Mouse (Mus musculus) spleen, postnatal 36 days (tissue): ENCODE measurements around the gene Gap43.
"Not testable (repeated sequence)": the region's sequence is repeated elsewhere in the genome, so short reads cannot be mapped to it uniquely, and the experiment has no call there.

Experiments used
- DNase-seq, 2 experiments: peaks; one replicate each; pipeline ENCODE4 v3.0.0; 2022; ENCODE audit warnings: low spot score in 2 of 2, mixed read lengths in 1 of 2

The Gap43 gene

DNA sequence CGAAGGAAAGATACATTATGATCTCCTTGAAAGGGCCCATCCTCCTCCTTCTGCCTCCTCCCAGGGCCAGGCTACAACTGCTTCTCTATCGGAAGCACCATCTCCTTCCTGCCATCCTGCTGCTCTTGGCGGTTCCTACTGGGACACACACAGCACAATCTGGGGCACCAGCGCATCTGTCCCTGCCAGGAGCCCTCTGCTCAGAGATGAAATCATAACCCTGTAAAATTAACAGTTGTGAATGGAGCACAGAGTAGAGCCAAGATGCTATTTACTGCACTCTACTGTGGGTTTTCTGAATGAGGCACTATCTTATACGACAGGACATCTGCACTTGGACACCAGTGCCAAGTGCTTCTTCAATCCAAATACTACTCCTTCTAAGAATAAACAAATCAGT is 46.0 kb downstream of the Gap43 start:
- DNase-seq: no peak

DNA sequence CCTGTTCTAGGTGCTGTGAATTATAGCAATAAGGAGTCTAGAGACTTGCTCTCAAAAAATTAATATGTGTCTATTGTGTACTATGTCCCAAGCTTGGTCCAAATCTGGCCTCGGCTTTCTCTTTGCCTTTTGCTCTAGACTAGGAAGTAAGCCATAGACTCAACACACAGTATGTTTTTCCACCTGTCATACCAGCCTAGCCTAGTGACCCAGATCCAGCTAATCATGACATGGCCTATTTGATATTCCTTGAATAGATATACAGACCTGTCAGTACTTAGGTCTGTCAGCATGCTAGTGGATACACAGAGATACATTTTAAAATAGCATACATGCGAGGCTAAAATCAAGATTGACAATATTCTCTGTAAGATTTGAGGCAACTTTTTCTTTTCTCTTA is 46.4 kb downstream of the Gap43 start:
- DNase-seq: no peak

DNA sequence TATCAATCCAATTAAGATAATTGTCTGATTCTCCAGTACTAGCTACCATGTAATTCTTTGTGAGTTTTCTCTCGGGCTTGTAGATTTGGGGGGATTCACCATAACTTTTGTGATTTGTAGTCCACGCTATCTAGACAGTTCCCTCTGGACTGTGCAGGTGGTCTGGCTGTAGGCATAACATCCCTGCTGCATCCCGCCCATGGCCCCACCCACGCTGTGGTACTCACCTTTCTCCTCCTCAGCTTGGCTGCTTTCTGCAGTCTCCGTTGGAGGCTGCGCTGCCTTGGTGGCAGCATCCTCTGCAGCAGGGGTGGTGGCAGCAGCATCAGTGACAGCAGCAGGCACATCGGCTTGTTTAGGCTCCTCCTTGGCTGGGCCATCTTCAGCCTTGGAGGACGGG is 48.9 kb downstream of the Gap43 start:
- DNase-seq: no peak

DNA sequence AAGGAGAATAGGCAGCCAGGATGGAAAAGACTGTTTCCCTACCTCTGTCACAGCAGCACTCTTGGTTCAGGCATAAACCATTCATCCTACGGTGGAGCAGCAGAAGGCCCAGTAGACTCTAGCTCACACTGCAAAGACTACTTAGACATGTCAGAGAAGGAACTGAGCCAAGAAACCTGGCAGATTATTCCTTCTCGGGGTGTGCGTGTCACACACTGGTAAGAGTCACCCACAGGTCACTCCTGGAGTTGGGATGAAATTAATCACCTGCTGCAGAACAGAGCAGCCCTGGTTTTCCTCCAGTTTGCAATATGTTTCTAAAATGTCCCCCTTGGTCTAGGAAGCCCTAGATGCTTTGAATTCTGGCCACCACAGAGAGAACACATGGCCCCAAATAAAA is 56.4 kb downstream of the Gap43 start:
- no peak for DNase-seq

DNA sequence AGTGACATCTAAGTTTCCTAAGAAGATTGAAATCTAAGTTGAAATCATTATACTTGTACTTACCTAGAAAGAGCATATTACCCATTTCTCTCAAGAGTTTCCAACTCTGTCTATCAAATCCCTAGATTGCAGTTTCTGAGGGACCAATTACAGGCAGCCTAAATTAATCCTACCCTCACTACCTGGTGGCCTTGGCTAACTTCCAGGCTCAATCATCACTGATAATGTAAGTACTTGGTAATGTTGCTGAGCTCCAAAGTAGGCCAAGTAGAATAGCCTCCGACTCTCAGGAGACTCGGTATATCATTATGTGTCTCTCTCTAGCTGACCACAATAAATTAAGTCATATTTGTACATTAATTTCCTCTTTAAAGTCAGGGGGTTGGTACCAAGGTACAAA is 62.7 kb downstream of the Gap43 start:
- DNase-seq: no peak

DNA sequence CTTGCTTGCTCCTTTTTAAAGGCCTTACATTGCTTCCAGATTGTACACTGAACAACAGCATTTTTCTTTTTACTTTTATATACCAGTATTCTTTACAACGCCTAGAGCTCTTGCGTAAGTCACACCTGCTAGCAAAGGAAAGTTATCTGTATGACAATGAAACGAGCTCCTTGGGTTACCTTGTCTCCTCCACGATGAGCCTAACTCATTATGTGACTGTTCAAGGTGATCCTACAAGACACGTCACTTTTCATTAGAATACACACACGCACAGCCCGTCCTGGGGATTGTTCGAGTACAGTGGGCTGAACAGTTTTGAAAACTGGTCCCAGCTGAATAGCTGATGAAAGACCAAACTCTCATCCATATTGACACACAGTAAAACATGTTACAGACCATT is 63.2 kb downstream of the Gap43 start:
- DNase-seq: no peak

DNA sequence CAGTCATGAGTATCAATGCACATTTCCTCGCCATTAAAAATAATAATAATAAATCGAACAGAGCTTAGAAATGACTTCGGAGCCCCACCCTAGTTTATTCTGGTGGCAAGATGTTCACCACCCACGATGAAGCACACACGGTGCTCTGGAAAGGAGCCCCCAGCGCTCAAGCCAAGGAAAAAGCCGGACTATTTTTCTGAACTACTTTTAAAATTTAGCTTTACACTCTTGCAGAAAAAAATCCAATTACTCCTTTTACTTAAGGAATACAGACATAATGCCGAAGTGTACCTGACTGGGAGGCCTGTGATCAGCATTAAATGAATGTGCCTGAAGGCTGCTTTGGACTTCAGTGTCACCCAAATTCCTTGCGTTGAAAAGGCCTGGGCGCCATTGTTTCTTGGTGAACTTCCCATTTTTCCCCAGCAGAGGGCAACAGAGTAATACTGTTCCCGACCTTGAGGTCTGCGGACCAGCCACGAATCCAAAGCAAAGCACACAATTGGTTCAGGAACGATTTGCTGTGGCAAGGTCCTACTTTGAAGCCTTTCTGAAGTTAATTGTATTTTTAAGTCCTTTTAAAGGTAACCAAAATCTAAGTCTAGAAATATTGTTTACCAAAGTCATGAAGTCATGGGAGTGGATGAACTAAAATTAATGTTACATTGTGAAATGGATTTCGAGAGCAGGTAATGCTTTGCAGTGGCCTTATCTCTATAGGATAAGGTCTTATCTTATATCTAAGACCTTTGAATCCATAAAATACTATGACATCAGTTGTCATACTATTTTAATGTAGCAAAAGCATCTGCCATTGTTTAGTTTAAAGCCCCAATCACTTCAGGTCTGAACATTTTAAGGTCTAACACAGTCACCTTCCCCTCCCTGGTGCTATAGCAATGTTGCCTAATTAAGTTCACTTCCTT is 64.0 kb downstream of the Gap43 start:
- peak; percentile 7 for DNase-seq

DNA sequence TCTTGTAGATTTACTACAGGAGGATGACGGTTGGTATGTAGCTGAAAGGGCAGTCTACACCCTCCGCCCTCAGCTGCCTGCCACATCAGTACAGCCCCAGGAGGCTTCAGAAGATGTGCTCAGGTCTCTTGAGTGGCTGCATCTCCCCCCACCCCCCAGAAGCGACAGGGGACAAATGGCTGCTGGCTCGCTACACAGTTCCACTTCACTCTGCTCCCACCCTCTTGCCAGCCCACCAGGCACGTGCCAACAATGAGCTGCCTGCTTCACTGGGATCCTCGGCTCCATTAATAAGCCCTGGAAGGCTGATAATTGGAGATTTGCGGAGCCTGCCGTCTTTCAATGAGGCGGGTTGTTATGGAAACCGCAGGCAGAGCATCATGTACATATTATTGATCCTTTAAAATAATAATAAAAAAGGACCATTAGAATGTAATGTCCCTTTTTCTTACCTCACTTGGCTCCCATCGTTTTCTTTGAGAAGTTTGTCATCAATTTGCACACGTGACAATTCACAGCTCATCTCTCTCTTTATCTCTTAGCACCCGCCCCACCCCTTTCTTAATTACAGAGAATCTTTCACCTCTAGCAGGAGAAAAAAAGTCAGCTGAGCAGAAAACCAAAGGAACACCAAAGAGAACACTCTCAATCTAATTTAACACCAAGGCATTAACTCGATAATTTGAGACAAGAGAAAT is 64.8 kb downstream of the Gap43 start:
- no peak for DNase-seq

DNA sequence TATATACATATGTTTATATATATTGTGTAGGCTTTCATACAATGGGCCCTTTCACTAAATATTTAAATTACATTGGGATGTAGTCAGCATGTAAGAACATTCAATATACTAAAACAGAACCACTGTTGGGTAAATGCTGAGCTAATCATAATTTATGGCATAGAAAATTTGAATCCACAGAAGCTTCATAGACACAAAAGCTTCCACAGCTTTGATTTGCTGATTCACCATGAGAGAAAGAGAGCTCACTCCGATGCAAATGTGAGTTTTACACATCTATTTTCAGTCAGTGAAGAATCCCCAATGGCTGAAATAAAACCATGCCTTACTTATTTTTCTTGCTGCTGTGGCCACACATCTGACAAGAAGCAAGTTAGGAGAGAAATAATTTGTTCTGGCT is 69.2 kb downstream of the Gap43 start:
- no peak for DNase-seq

DNA sequence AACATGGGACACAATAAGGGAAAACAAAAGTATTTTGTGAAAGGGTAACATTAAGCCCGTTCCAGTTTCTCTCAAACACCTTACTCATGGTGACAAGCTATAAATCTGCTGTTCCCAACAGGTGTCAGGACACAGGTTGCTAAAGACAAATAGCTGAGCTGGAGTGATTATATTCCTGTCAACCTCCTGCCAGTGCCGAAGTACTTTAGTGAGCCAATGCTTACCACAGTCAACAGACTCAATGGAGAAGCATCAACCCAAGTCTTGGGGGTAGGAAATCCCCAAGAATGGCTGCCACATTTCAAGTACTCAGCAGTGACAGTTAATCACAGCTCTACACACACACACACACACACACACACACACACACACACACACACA is 70.9 kb downstream of the Gap43 start:
- DNase-seq: no peak

DNA sequence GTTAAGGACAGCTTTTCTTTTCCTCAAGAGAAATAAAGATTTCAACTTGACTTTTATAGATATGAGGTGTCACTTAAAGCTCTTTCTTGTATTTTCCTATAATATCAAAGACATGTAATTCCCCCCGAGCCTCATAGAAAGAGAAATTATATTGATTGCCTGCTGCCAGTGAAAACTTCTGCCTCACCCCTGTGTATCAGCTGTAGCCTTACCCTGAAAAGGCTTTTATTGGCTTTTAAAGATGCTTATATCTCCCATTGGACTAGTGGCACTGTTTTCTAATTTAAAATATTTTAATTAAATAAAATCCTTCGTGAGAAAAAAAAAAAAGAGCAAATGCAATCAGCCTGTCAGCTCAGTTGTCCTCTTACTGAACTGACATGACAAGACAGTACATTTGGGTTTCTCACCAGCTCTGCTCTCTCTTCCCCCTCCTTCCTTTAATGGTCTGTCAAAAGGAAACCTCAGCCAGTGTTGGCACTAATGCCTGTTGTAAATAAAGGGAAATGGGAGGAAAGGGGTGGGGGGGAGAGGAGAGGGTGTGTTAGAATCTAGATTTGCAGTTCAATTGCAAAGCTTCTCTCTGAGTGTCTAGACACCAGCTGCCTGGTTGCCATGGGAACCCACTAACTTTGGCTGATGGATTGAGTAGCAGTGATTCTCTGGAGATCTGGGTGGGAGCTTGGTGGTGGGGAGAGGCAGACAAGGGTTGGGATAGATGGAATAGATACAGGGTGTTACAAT is 71.4 kb downstream of the Gap43 start:
- DNase-seq: no peak

DNA sequence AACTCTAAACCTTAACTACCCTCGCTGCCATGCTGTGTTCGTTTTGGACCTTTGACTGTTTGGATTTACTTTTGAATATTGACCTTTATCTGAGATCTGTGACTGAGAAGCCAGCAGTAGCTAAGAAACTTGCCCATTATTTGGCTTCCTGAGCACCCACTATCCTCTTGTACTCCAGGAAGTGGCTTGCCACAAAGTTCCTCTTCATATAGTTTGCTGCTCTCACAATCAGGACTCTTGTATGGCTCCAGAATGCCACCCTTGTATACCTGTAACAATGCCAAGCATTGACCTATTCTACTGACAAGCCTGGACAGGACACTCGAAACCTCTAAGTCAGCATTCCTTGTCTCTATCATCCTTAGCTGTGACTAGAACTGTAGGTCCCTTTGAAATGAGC is 75.3 kb downstream of the Gap43 start:
- DNase-seq: no peak

DNA sequence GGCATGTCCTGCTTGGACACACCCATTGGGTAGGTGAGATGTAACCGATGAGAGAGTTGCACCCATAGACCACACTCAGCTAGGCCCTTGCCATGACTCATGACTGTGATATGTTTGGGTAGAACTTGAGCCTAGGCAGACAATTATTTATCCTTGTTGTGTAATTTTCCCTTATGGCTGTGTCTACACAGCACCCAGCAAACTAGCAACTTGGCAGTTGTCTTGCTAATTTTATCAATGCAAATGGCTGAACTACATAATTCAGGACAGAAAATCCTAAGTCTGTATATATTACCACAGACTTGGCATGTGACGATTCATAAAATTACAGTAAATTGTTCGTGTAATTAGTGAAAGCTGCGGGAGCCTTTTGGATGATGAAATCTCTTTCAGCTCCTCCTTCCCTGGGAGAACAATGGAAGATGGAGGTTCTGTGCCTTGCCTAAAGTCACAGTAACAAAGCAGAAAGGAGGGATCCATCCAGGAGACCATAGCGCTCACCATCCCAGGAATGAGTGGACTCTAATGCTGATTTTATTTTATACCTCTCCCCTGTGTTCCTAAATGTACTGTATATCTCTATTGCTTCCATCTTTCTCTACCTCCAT is 77.4 kb downstream of the Gap43 start:
- DNase-seq: no peak

DNA sequence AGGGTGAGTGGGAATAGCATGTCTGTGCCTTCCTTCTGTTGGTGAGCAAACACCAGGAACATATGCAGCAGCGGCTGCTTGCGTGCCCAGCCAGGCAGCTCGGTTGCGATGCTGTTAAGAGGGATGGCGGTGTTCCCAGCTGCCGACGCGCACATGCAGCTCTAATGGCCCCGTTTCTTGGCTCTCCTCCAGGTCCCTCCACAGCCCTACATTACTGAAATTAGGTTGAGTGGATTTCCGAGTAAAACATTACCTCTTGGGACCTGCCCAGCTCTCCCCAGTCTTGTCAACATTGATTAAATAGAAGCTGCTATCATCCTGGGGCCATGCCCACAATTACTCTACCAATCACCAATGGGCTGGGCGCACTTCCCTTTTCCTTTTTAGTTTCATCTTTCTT is 84.8 kb downstream of the Gap43 start:
- DNase-seq: no peak

DNA sequence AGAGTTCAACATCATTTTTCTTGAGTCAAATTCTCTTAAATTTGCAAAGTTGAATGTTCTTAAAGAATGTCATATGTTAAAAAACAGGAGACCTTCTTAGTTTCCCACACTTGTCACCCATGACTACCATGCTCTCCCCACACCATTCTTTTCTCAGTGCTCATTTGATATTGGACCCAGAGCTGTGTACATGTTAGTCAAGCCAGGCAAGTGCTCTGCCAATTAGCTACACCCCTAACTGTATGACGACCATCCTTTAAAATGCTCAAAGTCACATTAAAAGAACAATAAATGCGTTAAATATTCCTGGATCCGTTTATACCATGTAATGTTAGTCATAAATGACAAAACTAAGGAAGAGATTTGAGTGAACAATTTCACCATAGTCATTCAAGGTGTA is 85.2 kb downstream of the Gap43 start:
- no peak for DNase-seq

DNA sequence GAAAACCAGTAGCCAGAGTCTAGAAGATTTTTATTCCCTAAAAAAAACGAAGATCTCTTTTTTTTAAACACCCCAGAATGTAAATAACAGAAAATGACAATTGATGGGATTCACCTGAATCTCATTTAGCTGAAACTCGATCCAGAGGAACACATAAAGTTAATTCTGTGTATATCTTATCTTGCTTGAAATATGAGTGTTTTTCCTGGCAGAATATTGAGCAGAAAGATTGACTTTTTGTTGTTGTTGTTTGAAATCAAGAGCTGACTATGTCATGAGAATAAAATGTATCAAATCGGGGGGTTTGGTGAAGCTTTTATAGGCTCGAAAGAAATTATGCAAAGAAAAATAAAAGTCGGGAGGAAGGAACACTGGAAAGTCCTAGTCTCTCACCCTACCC is 88.2 kb downstream of the Gap43 start:
- no peak for DNase-seq

DNA sequence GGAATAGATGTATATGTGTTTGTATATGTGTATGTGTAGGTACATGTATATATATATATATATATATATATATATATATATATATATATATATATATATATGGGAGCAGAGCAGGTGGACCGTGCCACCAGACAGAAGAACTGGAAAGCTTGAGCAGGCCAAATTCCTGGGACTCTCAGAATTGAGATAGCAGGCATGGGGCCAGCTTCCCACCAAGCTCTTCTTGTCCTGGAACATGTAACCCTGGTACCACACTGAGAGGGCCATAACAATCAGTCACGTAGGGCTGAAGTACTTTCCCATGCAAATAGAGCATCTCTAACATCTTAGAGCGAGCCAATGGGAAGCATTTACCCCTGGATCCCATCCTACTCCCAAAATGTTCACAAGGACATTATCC is 96.3 kb downstream of the Gap43 start:
- DNase-seq: not testable (repeated sequence)

DNA sequence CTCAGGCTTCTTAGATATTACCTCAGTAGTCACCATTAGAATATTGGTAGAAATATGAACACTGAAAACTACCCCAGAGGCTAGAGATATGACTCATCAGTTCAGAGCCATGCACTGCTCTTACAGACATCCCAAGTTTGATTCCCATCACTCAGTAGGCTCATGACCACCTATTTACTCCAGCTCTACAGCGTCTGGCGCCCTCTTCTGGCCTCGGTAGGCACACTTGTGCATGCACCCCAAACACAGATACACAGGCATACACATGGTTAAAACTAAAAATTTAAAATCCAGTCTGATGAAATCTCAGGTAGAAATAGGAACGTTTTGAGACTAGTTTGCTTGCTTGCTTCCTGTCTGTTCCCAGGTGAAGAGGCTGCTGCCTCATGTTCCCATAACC is 109.1 kb downstream of the Gap43 start:
- no peak for DNase-seq
